Mouse (Mus musculus): Measurements from ENCODE around the gene Asb17. TPM values are rescaled to one million over a fixed set of nuclear protein-coding genes. Genes with fewer than 3 reads are reported as not detected.

Gene Asb17
- polyA plus RNA-seq (2012; rRNA removed) = 0.08 TPM in 1 of 2 replicates, not detected in the other

DNA sequence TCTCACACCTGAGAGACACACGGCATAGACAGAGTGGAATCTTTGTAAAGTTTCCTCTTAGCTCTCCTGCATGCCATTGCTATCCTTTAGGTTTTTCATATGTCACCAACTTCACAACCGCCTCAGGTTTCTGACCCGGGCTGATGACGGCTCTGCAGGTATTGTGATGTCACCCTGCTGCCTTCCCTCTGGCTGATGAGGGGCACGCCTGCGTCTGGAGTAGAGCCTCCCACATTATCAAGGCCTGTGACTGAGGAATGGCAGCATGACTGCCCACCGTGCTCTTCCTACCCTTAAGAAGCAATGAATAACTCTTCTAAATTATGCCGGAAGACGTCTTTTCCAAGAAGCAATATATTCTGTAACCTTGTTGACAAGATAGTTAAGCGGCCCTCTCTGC lies at the start of gene Asb17:
TSS of gene Asb17 (plus strand) at position 180 of the 400 bp plus-strand sequence.
- no peak for DNase-seq (ENCODE audit: low read depth)
- TF ChIP-seq POLR2A (IDR thresholded peaks at IDR 0.05; ENCODE audit: borderline replicate concordance, extremely low read depth, insufficient read depth, insufficient read length, poor library complexity, severe bottlenecking) (no peak), CTCF (IDR thresholded peaks at IDR 0.05; ENCODE audit: borderline replicate concordance, extremely low read depth, insufficient read depth, insufficient read length) (no peak)

DNA sequence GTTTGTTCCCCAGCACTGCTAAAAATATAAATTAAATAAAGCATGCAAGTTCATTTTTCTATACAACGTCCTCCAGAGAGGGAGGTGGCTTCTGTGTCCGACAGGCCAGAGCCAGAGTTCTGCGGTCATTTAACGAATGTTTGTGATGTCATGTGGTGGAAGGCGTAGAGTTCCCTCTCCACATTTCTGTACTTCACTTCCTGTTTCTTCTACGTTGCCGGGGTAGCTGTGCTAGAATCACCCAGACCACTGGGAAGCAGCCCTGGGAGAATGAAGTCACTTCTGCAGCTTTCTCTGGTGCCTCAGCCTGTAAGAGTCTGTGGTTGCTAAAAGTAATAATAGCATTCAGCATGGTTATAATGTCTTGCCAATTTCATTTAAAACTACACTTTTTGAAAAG lies 46.4 kb upstream of the Asb17 start:
- no peak for TF ChIP-seq POLR2A (IDR thresholded peaks at IDR 0.05; ENCODE audit: borderline replicate concordance, extremely low read depth, insufficient read depth, insufficient read length, poor library complexity, severe bottlenecking)
- TF ChIP-seq CTCF (IDR thresholded peaks at IDR 0.05; ENCODE audit: borderline replicate concordance, extremely low read depth, insufficient read depth, insufficient read length) = no peak
- DNase-seq (ENCODE audit: low read depth) = no peak

DNA sequence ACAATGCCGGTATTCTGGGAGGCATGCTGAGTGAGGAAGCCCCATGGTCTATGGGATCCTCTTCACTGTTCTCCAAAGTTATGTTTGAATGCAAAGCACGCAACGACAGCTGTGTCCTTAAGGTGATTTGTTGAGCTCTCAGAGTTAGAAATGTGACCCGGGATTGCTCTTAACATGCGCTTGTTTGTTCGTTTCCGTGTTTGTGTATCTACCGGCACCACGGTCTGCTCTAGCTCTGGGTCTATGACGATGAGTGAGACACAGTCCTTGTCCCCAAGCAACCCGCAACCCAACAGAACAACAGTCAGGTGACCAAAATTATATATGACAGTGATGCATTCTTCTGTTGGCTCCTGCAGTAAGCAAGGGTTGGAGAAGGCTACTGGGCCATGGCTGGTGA lies 44.4 kb upstream of the Asb17 start:
- DNase-seq (ENCODE audit: low read depth) = no peak
- TF ChIP-seq CTCF (IDR thresholded peaks at IDR 0.05; ENCODE audit: borderline replicate concordance, extremely low read depth, insufficient read depth, insufficient read length) = no peak
- TF ChIP-seq POLR2A (IDR thresholded peaks at IDR 0.05; ENCODE audit: borderline replicate concordance, extremely low read depth, insufficient read depth, insufficient read length, poor library complexity, severe bottlenecking) = no peak

GRCm38 (mm10) chr3:153800690-153801089 lies 43.3 kb upstream of the Asb17 start:
- no peak for DNase-seq (ENCODE audit: low read depth)
- no peak for TF ChIP-seq POLR2A (IDR thresholded peaks at IDR 0.05; ENCODE audit: borderline replicate concordance, extremely low read depth, insufficient read depth, insufficient read length, poor library complexity, severe bottlenecking)
- no peak for TF ChIP-seq CTCF (IDR thresholded peaks at IDR 0.05; ENCODE audit: borderline replicate concordance, extremely low read depth, insufficient read depth, insufficient read length)

- no peak for DNase-seq (ENCODE audit: low read depth)
- TF ChIP-seq POLR2A (IDR thresholded peaks at IDR 0.05; ENCODE audit: borderline replicate concordance, extremely low read depth, insufficient read depth, insufficient read length, poor library complexity, severe bottlenecking) = no peak
- TF ChIP-seq CTCF (IDR thresholded peaks at IDR 0.05; ENCODE audit: borderline replicate concordance, extremely low read depth, insufficient read depth, insufficient read length) = no peak
Measured at GRCm38 (mm10) chr3:153801541-153801940, 42.5 kb upstream of the Asb17 start.

DNA sequence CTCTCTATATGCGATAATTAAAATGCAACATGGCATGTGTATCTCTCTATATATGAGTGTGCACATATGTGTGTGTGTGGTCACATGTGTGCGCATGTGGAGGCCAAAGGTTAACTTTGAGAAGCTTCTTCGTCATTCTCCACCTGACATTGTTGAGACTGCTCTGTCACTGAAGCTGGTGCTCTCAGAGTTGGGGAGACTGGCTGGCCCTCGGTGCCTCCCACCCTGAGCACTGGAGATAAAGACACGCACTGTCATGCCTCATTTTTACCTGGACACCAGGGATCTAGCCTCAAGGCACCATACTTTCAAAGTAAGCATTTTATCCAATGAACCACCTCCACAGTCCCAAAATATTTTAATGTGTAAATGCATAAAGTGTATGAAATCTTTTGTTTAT lies 41.4 kb upstream of the Asb17 start:
- TF ChIP-seq POLR2A (IDR thresholded peaks at IDR 0.05; ENCODE audit: borderline replicate concordance, extremely low read depth, insufficient read depth, insufficient read length, poor library complexity, severe bottlenecking) (no peak), CTCF (IDR thresholded peaks at IDR 0.05; ENCODE audit: borderline replicate concordance, extremely low read depth, insufficient read depth, insufficient read length) (no peak)
- no peak for DNase-seq (ENCODE audit: low read depth)

- TF ChIP-seq POLR2A (IDR thresholded peaks at IDR 0.05; ENCODE audit: borderline replicate concordance, extremely low read depth, insufficient read depth, insufficient read length, poor library complexity, severe bottlenecking) = no peak
- TF ChIP-seq CTCF (IDR thresholded peaks at IDR 0.05; ENCODE audit: borderline replicate concordance, extremely low read depth, insufficient read depth, insufficient read length) = no peak
- no peak for DNase-seq (ENCODE audit: low read depth)
Measured at GRCm38 (mm10) chr3:153804032-153804431, 40.0 kb upstream of the Asb17 start.

DNA sequence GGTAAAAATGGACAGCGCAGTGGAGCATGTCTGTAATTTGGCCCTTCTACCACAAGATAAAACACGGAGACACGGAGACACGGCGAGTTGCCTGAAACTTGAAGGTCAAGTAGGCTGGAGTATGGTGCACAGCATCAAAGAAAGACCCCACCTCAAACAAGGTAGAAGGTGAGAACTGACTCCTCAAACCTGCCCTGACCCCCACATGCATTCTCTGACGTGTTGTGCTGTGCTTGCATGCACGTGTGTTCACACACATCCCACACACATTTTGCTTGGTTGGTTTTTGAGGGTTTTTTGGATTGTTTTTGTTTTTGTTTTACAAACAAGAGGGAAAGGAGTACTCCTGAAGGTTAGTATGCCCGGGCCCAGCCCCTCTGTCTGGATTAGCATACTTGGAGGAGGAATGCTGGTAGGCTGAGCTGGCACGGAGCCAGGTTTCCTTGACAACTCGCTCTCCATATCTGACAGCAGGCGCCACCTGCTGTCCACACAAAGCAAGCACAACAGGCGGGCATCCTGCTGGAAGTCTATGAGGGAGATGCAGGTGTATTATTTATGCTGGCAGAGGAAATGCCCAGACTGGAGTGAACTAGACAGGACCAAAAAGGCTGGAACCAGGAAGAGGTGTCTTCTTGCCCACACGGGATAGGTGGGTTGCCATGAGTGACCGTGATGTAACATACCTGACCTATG lies 37.8 kb upstream of the Asb17 start:
- TF ChIP-seq POLR2A (IDR thresholded peaks at IDR 0.05; ENCODE audit: borderline replicate concordance, extremely low read depth, insufficient read depth, insufficient read length, poor library complexity, severe bottlenecking) (no peak), CTCF (IDR thresholded peaks at IDR 0.05; ENCODE audit: borderline replicate concordance, extremely low read depth, insufficient read depth, insufficient read length) (peak; percentile 98)
- DNase-seq (ENCODE audit: low read depth) = peak; percentile 99

- no peak for TF ChIP-seq POLR2A (IDR thresholded peaks at IDR 0.05; ENCODE audit: borderline replicate concordance, extremely low read depth, insufficient read depth, insufficient read length, poor library complexity, severe bottlenecking)
- no peak for TF ChIP-seq CTCF (IDR thresholded peaks at IDR 0.05; ENCODE audit: borderline replicate concordance, extremely low read depth, insufficient read depth, insufficient read length)
Measured at GRCm38 (mm10) chr3:153806773-153807443, 37.1 kb upstream of the Asb17 start.

GRCm38 (mm10) chr3:153807444-153808149 lies 36.4 kb upstream of the Asb17 start:
- TF ChIP-seq CTCF (IDR thresholded peaks at IDR 0.05; ENCODE audit: borderline replicate concordance, extremely low read depth, insufficient read depth, insufficient read length) (no peak), POLR2A (IDR thresholded peaks at IDR 0.05; ENCODE audit: borderline replicate concordance, extremely low read depth, insufficient read depth, insufficient read length, poor library complexity, severe bottlenecking) (no peak)
- DNase-seq (ENCODE audit: low read depth) = no peak

More at GRCm38 (mm10) chr3:153806773-153807443, 37.1 kb upstream of the Asb17 start:
- DNase-seq (ENCODE audit: low read depth) = no peak

- TF ChIP-seq CTCF (IDR thresholded peaks at IDR 0.05; ENCODE audit: borderline replicate concordance, extremely low read depth, insufficient read depth, insufficient read length) = no peak
- TF ChIP-seq POLR2A (IDR thresholded peaks at IDR 0.05; ENCODE audit: borderline replicate concordance, extremely low read depth, insufficient read depth, insufficient read length, poor library complexity, severe bottlenecking) = no peak
- DNase-seq (ENCODE audit: low read depth) = no peak
Measured at GRCm38 (mm10) chr3:153808406-153808805, 35.6 kb upstream of the Asb17 start.

Measured in brain, embryonic 14.5 days (tissue).